Mouse (Mus musculus): ENCODE data around the gene Nhsl1.

DNA sequence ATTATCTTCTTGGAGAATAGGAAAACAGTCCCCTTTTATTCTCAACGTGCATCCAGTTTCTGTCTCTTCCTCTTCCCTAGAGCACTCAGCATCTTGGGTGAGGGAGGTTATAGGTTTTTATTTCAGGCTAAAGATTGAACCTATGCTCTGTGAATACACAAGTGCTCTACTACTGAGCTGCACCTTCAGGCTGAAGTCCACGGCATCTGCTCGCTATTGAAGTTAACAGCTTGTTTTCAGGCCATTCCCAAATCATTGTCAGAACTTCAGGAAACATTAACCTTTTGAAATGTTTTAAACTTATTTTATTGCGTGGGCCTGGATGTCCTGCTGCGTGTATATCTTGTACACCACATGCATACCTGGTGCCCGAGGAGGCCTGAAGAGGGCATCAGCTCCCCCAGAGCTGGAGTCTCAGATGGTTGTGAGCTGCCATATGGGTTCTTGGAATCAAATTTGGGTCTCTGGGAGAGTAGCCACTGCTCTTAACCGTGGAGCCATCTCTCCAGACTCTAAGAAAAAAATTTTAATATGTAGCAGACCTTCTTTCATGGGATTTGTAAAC is 169.5 kb downstream of the Nhsl1 start:
- TF ChIP-seq CTCF (IDR thresholded peaks at IDR 0.05; ENCODE audit: low read depth, low read length) (no peak), POLR2AphosphoS5 (IDR thresholded peaks at IDR 0.05; ENCODE audit: insufficient replicate concordance, low read depth, low read length) (no peak), TAL1 (conservative IDR thresholded peaks at IDR 0.05; ENCODE audit: low read depth, low read length) (no peak)
